Mouse (Mus musculus): ENCODE measurements around the gene Dedd.

- TF ChIP-seq POLR2A (IDR thresholded peaks at IDR 0.05; ENCODE audit: low read depth, low read length) (no peak), CTCF (IDR thresholded peaks at IDR 0.05; ENCODE audit: extremely low read depth, insufficient read length, insufficient replicate concordance, low read depth, low read length) (no peak)
Observed at GRCm38 (mm10) chr1:171378298-171378697, 49.4 kb downstream of the Dedd start.
